Mouse (Mus musculus): Measurements from ENCODE around the gene Rin1.

GRCm38 (mm10) chr19:5083961-5084833, 33.9 kb downstream of the Rin1 start:
- TF ChIP-seq CTCF (IDR thresholded peaks at IDR 0.05; ENCODE audit: insufficient read depth, low read length) (no peak), POLR2A (IDR thresholded peaks at IDR 0.05; ENCODE audit: borderline replicate concordance, extremely low read depth, low read depth, low read length) (no peak)

All from lung, adult 2 months (tissue).